Mouse (Mus musculus) liver, adult 2 months (tissue): ENCODE results near the gene Capn1.

ENCODE experiments used
- CTCF ChIP-seq: fragments of 200-500 bp; IDR thresholded peaks from 2 replicates; pipeline ENCODE4 v1.5.1; 2011; ENCODE audit warnings: low read depth, low read length, control low read depth
- POLR2A ChIP-seq: fragments of 200-500 bp; IDR thresholded peaks from 2 replicates; pipeline ENCODE4 v1.6.1; 2011; ENCODE audit warnings: low read length, control low read depth; ENCODE audit not compliant: insufficient read depth; ENCODE audit errors: extremely low read depth

DNA sequence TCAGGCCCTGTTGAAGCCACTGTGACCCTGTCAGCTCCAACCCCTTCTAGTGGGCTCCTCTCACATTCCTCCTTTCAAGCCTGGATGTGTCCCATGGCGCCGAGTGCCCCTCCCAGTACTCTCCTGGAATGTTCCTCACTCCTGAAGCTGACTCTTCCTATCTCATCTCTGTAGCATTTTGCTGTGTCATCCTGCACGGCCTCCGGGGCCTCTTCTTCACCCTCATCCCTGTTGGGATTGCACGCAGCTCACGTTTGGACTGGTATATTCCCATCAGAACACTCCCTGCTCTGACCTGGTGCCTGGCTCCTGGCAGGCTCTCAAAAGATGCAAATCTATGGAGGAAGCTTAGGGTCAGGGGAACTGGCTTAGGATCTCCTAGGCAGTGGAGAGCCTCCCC lies 48.9 kb downstream of the Capn1 start:
- no peak for TF ChIP-seq POLR2A
- TF ChIP-seq CTCF: no peak
